Mouse (Mus musculus) lung, postnatal 0 days (tissue): ENCODE measurements around the gene Xpo5. TPM values are rescaled to one million over a fixed set of nuclear protein-coding genes. Genes with fewer than 3 reads are reported as not detected.

Experiments used
- ATAC-seq: fragments of 200-750 bp; cut with Nextera tagmentation; 2 replicates; pipeline ENCODE4 v1.8.0; 2017; ENCODE audit warnings: moderate library complexity
- DNase-seq: peaks from one replicate; pipeline ENCODE4 v3.0.0-alpha.2; 2016; ENCODE audit warnings: low spot score
- H3K27ac ChIP-seq: fragments of 300-500 bp; sonication (generic); 2 replicates; pipeline ENCODE4 v1.5.1; 2014; ENCODE audit warnings: antibody characterized with exemption, mild to moderate bottlenecking, low read length, mixed read lengths
- H3K27me3 ChIP-seq: fragments of 300-500 bp; sonication (generic); replicated peaks from 2 replicates; pipeline ENCODE4 v1.6.1; 2014; ENCODE audit warnings: low read length, mixed read lengths; ENCODE audit not compliant: insufficient read depth
- H3K36me3 ChIP-seq: fragments of 300-500 bp; sonication (generic); 2 replicates; pipeline ENCODE4 v1.6.1; 2014; ENCODE audit warnings: low read length, mixed read lengths; ENCODE audit not compliant: insufficient read depth
- H3K4me1 ChIP-seq: fragments of 300-500 bp; sonication (generic); 2 replicates; pipeline ENCODE4 v1.6.1; 2014; ENCODE audit warnings: antibody characterized with exemption, low read depth, low read length, mixed read lengths; ENCODE audit not compliant: insufficient read depth
- H3K4me2 ChIP-seq: fragments of 300-500 bp; sonication (generic); replicated peaks from 2 replicates; pipeline ENCODE4 v1.6.1; 2014; ENCODE audit warnings: low read depth, mild to moderate bottlenecking, low read length, moderate library complexity, mixed read lengths
- H3K4me3 ChIP-seq: fragments of 300-500 bp; sonication (generic); 2 replicates; pipeline ENCODE4 v1.5.1; 2014; ENCODE audit warnings: low read depth, low read length
- H3K9ac ChIP-seq: fragments of 300-500 bp; sonication (generic); replicated peaks from 2 replicates; pipeline ENCODE4 v1.6.1; 2014; ENCODE audit warnings: low read depth, mild to moderate bottlenecking
- H3K9me3 ChIP-seq: fragments of 300-500 bp; sonication (generic); 2 replicates; pipeline ENCODE4 v1.6.1; 2016; ENCODE audit warnings: low read length, mixed read lengths
- CTCF ChIP-seq: IDR thresholded peaks from 2 replicates; pipeline ENCODE4 v1.5.1; 2016; ENCODE audit warnings: antibody characterized with exemption, mild to moderate bottlenecking
- EP300 ChIP-seq: IDR thresholded peaks from 2 replicates; pipeline ENCODE4 v1.6.1; 2016; ENCODE audit warnings: antibody characterized with exemption, mild to moderate bottlenecking, control low read depth
- WGBS: fragments of 180-500 bp; shearing (Covaris S2); extraction: QIAGEN DNeasy Blood & Tissue Kit; methylation state at CpG from one replicate; pipeline ENCODE4 v1.1.7; 2014; 5-methylcytosine and 5-hydroxymethylcytosine counted together
- polyA plus RNA-seq: library from polyadenylated mRNA; unstranded; fragments of >200 nt; fragmentation: Nextera tagmentation; extraction: Ambion mirVana; gene quantifications from 2 replicates; pipeline ENCODE4 v1.2.1, GENCODE M21; 2015

Gene Xpo5
- polyA plus RNA-seq, 1 experiment from 2014 or later = 14.8 TPM

DNA sequence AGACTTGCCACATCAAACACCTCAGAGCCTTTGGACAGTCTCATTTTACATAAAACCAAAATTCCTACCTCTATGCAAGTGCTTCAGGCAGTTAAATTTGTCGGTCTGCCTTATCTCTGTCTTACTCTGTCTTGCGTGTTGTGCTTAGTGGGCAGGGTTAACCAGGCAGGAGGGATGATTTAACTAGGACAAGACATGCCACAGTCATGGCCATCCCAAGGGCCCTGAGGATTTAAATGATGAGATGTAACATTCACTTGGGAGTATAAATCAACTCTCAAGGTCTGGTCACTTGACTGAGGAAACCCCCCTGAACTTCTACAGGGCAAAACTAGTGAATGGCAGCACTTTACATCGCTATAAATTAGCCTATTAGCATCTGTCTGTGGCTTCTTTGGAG lies 19.0 kb downstream of the Xpo5 start:
- Histone ChIP-seq H3K27me3 (no peaks in the 10 kb centered on the region), H3K36me3 (peaks cover 63% of the 10 kb centered on the region; the same call in 1 of the 2 replicates), H3K4me2 (no peak overlapping the region), H3K4me3 (no peak overlapping the region), H3K9ac (no peak overlapping the region), H3K9me3 (no peaks in the 10 kb centered on the region), H3K4me1 (no peaks in the 10 kb centered on the region), H3K27ac (no peak overlapping the region)
- DNase-seq = no peak
- WGBS = 94% methylated on average over 3 of the region's 3 CpGs
- TF ChIP-seq CTCF = no peak
- TF ChIP-seq EP300 = no peak
- no peak for ATAC-seq

GRCm38 (mm10) chr17:46227576-46227975 lies 25.0 kb downstream of the Xpo5 start:
- 88% methylated on average over 7 of the region's 7 CpGs for WGBS
- no peak for TF ChIP-seq CTCF
- TF ChIP-seq EP300 = no peak
- H3K27ac ChIP-seq = no peak overlapping the region
- no peak overlapping the region for H3K4me2 ChIP-seq
- H3K9me3 ChIP-seq = no peaks in the 10 kb centered on the region
- H3K9ac ChIP-seq = no peak overlapping the region
- ATAC-seq = no peak
- H3K27me3 ChIP-seq = no peaks in the 10 kb centered on the region
- H3K4me3 ChIP-seq = no peak overlapping the region
- no peak for DNase-seq
- no peaks in the 10 kb centered on the region for H3K4me1 ChIP-seq
- peaks cover 28% of the 10 kb centered on the region; the same call in 1 of the 2 replicates for H3K36me3 ChIP-seq

DNA sequence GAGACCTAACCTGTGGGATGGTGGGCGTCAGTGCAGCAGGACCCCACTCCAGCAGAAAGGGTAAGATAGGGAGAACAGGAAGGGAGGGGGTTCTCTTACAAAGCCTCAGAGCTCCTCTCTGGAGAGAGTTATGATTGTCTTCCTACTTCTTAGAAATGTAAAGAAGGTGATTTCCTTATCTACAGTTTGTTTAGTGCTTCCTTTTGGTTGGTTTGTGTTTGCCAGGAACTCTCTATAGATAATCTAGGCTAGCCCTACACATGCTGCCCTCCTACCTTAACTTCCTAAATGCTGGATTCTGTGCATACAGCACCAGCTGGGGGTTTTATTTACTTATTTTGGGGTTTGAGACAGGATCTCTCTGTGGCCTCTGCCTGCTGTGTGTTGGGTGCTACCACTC lies 33.5 kb downstream of the Xpo5 start:
- Histone ChIP-seq H3K9ac (no peak overlapping the region), H3K4me2 (no peak overlapping the region), H3K4me1 (no peaks in the 10 kb centered on the region), H3K9me3 (no peaks in the 10 kb centered on the region), H3K4me3 (no peak overlapping the region), H3K27ac (no peak overlapping the region), H3K27me3 (no peaks in the 10 kb centered on the region), H3K36me3 (peaks cover 23% of the 10 kb centered on the region)
- DNase-seq (no peak), ATAC-seq (no peak)
- 78% methylated on average over 1 of the region's 1 CpGs for WGBS
- TF ChIP-seq EP300 (no peak), CTCF (no peak)

DNA sequence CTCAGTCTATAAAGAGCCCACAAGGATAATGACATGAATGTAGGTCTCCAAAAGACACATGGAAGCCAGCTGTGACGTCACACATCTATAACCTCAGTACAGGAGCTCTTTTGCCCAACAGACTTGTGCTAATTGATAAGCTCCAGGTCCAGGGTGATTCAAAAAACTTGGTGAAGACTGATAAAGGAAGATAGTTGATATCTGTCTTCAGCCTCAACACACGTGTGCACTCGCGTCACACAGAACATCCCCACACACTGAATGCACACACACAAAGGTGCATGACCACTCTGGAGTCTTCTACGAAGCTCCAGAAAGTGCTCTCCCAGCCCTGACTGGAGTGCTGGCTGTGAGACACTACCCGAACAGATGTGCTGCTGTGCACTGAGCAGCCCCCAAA lies 34.5 kb downstream of the Xpo5 start:
- ATAC-seq (no peak), DNase-seq (no peak)
- H3K27ac ChIP-seq = no peak overlapping the region
- no peak overlapping the region for H3K9ac ChIP-seq
- 94% methylated on average over 6 of the region's 6 CpGs for WGBS
- no peaks in the 10 kb centered on the region for H3K27me3 ChIP-seq
- no peak overlapping the region for H3K4me2 ChIP-seq
- H3K4me1 ChIP-seq = no peaks in the 10 kb centered on the region
- no peaks in the 10 kb centered on the region for H3K9me3 ChIP-seq
- H3K4me3 ChIP-seq = no peak overlapping the region
- no peak for TF ChIP-seq EP300
- no peak for TF ChIP-seq CTCF
- peaks cover 23% of the 10 kb centered on the region for H3K36me3 ChIP-seq

DNA sequence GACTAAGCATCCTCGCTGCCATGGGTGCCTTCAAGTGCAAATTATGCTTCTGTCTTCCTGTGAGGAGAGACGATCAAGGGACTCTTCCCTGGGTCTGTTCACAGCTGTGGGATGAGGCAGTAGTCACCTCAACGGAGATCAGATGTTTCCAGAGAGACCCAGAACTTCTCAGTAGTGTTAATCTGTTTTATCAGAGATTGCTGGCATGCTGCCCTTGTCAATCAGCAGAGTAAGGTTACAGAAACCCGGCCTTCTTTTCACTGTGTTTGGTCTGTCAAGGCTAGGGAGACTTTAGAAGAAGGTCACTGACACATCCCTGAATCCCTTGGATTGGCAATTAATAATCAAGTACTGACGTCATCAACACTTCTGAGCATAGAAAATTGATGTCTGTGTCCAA lies 34.9 kb downstream of the Xpo5 start:
- Histone ChIP-seq H3K4me3 (no peak overlapping the region), H3K9me3 (no peaks in the 10 kb centered on the region), H3K9ac (no peak overlapping the region), H3K4me1 (no peaks in the 10 kb centered on the region), H3K27me3 (no peaks in the 10 kb centered on the region), H3K27ac (no peak overlapping the region), H3K36me3 (peaks cover 23% of the 10 kb centered on the region), H3K4me2 (no peak overlapping the region)
- 75% methylated on average over 5 of the region's 5 CpGs for WGBS
- DNase-seq (no peak), ATAC-seq (no peak)
- TF ChIP-seq EP300 (no peak), CTCF (no peak)

GRCm38 (mm10) chr17:46239516-46240114 lies 37.0 kb downstream of the Xpo5 start:
- Histone ChIP-seq H3K4me1 (peaks cover under 1% of the 10 kb centered on the region; the same call in 1 of the 2 replicates), H3K4me2 (no peak overlapping the region), H3K27me3 (no peaks in the 10 kb centered on the region), H3K27ac (no peak overlapping the region), H3K4me3 (no peak overlapping the region), H3K36me3 (peaks cover 23% of the 10 kb centered on the region), H3K9me3 (no peaks in the 10 kb centered on the region), H3K9ac (no peak overlapping the region)
- DNase-seq (no peak), ATAC-seq (no peak)
- WGBS = 81% methylated on average over 14 of the region's 15 CpGs
- no peak for TF ChIP-seq CTCF
- no peak for TF ChIP-seq EP300
